Mouse (Mus musculus) kidney, postnatal 10 days (tissue): Measurements from ENCODE around the gene Gar1.
A peak's percentile ranks its signal among the peaks of the same experiment; 100 is the strongest.

ENCODE experiments used
- DNase-seq: peaks from one replicate; pipeline ENCODE4 v3.0.0; 2021; ENCODE audit warnings: mixed read lengths

The Gar1 gene

DNA sequence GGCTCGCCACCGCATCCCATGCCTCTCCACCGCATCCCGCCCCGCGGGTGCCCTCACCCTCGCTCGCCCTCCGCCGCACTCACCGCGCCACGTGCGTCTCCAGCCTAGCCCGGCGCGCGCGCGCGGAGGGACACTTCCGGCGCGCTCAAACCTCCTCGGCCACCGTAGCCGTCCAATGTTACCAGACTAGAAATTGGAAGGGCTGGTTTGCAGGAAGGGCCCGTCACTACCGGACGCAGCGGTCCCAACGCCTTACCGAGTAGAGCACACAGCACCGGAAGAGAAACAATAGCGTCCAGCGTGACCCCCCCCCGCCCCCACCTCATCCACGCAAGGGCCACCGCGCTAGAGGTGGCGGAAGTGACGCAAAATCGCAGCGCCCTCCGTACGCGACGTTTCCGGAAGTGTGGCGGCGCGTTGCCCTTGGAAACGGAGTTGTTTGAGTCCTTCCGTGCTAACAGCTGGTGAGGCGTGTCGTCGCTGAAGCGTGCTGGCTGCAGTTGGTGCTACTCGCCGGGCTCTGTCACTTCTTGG, at the start of gene Gar1:
Gene Gar1 (minus strand): TSS at position 362 of the 534 bp plus-strand sequence.
- DNase-seq, result peak; percentile 98

- DNase-seq, result no peak
These were observed 48.7 kb upstream of the Gar1 start for GRCm38 (mm10) chr3:129879913-129880312.

DNA sequence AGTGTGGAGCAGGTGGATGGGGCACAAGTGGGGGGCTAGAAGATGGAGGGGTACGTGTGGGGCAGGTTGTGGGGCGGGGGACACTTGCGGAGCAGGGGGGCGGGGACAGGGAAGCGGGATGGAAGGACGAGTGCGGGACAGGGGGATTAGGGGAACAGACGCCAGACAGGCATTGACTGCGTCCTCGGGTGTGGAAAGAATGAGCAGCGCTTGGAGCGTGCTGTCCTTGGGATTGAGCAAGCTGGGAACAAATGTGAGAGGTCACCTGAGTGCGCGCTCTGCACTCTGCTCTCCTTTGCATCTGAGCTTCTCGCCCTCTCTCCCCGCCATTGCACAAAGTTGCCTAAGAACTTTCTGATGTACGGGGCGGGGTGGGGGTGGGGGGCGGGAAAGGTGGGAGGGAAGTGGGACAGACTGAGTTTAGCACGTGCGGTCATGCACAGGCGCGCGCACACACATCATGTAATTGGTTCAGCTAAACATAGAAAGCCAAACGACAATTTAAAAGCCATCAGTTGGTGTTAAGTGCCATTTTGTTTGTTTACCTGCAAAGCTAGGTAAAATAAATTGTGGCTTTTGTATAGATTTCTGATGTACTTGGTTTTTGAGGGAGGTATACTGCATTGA, 48.0 kb upstream of the Gar1 start:
- peak; percentile 50 for DNase-seq

GRCm38 (mm10) chr3:129878405-129879021, 47.3 kb upstream of the Gar1 start, which contains the start of gene Pla2g12a:
Gene Pla2g12a, plus strand, starts transcription at chr3:129878606.
- DNase-seq, result peak; percentile 95

DNA sequence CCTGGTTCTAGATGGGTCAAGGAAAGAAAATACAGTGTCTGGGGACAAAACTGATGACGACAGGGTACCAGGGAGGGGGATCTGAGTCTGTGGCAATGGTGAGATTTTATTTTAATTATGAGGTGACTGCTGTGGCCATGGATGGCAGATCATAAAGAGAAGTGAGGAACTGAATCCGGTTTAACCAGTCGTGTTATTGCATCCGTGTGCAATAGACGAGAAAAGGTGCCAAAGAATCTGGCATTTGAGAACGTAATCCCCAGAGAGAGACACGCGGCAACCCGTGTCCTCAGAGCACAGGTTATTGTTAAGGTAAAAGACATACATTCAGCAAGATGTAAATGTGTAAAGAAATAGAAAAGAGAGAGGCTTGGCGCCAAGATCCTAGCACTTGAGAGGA, 46.1 kb upstream of the Gar1 start:
- no peak for DNase-seq

- DNase-seq, result peak; percentile 68
These were observed 32.5 kb upstream of the Gar1 start for GRCm38 (mm10) chr3:129863698-129864097.

DNA sequence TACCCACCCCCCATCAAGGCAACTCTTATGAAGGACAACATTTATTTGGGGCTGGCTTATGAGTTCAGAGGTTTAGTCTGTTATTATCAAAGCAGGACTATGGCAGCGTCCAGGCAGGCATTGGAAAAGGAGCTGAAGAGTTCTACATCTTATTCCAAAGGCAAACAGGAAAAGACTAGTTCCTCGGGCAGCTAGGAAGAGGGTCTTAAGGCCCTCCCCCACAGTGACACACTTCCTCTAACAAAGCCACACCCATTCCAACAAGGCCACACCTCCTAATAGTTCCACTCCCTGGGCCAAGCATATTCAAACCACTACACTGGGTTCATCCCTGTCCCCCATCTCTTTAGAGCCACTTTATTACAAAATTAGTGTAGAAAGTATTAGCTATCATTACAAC, 31.4 kb upstream of the Gar1 start:
- no peak for DNase-seq

DNA sequence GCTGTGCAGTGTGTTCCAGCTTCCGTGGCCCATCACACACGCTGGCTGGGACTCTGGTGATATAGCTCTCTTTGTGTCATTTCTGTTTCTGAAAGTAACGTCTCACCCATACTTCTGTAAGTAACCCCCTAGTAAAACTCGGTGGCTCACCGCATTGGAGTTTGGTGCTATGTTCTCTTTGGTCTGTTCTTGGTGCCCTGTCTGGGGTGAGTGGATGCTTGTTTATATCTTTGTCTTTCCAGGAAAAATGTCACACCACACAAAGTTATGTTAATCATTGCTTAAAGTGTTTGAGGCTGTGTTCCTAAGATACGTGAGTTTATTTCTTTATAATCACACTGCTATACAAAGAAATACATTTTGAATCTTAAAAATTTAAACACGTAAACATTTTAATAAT, 15.7 kb upstream of the Gar1 start:
- DNase-seq, result no peak

DNA sequence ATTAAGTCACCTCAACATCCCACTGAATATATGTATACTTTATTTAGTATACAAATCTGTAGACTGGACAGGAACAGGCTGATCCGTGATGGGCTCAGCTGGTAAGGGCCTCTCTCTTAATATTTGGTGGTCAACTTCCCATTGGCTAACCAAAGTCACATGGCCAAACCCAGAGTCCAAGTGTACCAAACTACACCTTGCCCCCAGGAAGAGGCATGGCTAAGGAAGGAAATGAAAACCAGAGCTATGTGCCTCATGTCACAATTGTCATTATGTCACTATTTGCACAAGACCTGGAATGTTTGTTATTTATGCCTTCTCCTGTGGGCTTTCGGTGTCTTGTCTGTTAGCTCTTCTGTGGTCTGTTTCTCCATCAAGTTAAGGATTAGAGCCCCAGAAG, 14.7 kb upstream of the Gar1 start:
- DNase-seq, result no peak

DNA sequence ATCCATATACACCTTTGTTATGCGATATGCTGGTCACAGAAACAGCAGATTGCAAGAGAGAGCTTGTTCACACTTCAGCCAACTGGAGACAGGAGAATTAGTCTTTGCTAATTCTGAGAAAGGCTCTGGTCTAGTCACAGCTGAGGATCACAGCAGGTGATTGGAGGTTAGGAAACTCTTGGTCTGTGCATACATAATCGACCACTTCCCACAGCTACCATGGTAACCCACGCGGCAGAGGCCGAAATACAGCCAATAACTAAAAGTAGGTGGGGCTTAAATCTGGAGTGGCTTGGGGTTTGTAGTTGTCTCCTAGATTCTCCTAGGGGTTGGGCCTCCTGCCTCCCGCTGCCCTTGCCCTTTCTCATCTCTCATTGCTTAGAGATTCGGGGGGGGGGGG, 6.8 kb upstream of the Gar1 start:
- no peak for DNase-seq

GRCm38 (mm10) chr3:129836965-129837364, 5.8 kb upstream of the Gar1 start:
- no peak for DNase-seq

- peak; percentile 50 for DNase-seq
These were observed 5.0 kb upstream of the Gar1 start for GRCm38 (mm10) chr3:129836051-129836697.

DNA sequence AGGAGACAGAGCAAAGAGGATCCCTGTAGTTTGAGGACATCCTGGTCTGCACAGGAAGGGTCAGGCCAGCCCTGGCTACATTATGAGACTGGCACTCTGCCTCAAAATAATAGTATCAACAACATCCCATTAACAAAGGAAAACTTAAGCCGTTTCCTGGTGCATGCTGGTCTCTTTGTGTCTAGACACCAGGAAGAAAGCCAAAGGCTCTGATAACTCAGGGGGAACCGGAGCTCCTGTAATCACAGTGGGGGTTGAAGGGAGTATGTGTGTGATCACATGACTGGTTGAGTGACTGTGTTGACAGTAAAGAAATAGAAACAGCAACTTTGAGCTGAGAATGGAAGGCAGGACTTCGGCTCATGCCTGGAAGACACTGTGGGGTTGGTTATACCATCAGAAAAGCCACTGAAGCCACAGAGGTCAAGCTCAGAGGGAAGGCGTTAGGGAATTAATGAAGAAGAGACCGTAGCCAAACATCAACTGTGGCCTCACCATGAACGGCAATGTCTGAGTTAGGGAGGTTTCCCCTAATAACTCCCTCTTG, 4.3 kb upstream of the Gar1 start, which contains the start of gene Cfi:
Gene Cfi (plus strand): TSS at position 497 of the 547 bp plus-strand sequence.
- no peak for DNase-seq

DNA sequence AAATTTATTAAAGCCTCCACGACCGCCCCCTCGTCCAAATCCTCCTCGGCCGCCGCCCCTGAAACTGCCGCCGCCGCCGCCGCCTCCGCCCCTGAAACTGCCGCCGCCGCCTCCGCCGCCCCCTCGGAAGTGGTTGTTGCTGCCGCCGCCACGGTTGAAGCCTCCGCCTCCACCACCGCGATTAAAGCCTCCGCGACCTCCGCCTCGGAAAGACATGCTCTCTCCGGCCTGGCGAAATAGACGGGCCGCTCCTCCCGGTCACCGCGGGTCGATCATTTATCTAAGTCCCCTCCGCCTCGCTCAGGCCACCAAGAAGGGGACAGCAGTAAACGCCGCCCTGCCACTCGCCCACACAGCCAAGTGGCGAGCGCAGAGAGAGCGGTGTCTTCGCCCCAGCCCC, 570 bp downstream of the Gar1 start:
- DNase-seq, result peak; percentile 67

DNA sequence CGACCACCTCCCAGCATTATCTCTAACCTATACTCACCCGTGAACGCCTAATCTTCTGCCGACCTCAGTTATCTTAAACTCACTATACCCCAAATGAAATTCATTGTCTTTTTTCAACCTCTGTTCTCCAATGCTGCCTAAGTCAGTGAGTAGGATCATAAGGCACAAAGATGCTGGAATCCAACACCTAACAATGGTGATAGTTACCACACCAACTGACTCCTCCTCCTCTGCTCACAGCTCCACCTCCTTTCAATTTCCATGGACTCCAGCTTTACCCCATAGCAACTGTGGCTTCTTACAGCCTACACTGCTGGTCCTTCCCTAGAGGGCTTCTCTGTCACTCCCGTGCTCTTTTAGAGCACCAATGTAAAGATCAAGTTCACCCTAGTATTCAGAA, 3.5 kb downstream of the Gar1 start:
- DNase-seq, result no peak

GRCm38 (mm10) chr3:129826691-129827090, 4.5 kb downstream of the Gar1 start:
- no peak for DNase-seq

DNA sequence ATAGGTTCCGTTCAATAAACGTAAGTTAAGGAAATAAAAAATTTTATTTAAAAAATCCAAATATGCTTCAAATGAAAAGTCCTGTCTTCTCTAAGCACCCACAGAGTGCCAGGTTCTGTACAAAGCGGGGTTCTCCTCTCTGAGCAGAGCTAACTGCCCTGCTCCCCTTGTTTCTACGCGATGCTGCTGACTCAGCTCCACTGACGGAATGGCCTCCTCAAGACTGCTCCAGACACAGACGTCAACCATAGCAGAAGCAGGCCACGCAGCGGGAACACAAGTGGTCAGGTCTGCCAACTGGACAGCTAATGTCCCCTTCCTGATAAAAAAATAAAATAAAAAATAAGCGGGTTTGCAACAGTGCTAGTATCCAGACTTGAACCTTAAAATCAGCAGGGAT, 6.3 kb downstream of the Gar1 start:
- DNase-seq, result no peak

- DNase-seq, result no peak
These were observed 7.0 kb downstream of the Gar1 start for GRCm38 (mm10) chr3:129824146-129824545.

DNA sequence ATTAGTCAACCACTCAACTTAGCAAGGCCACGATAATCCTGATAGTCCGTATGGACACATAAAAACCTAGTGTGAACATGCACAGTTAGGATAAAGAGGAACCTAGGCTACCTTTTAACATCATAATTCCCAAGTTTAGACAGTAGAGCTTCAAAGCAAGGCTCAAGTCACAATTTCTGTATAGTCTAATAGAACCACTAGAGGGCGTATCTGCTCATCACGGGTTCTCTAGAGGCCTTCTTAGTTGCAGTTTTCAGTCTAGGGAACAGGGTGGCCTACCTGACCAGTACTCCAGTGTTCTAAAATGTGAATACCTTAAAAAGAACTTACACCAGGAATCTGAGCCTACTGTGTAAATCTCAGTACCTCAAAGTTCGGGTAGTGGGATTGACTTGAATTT, 7.9 kb downstream of the Gar1 start:
- no peak for DNase-seq

DNA sequence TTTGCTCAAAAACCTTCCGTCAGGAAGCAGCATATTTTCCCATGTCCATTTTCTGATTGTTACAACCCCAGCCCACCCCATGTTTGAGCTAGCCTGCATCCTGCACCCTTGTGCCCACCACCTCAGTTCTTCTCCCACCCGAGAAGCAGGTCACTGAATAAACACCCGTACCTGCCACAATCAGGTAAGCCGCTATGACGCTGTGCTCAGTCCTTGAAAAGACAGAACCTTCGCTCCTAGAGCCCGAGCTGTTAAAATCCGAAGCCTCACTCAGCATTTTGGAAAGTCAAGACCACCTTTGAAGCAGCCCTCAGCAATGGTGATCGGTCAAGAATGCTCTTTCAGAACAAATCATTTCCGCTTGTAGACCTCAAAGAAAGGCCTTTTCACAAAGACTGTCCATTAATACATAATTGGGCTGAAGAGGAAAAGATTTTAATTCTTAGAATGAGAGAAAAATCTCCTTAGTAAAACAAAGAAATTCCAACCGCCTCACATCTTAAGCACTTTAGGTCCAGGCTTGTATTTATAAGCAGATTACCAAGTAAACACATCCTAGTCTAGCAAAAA, 8.9 kb downstream of the Gar1 start, which contains the start of gene Rrh:
Gene Rrh (minus strand): TSS at position 382 of the 570 bp plus-strand sequence.
- no peak for DNase-seq

- peak; percentile 51 for DNase-seq
These were observed 9.5 kb downstream of the Gar1 start for GRCm38 (mm10) chr3:129821736-129822135.

GRCm38 (mm10) chr3:129820847-129821246, 10.3 kb downstream of the Gar1 start:
- no peak for DNase-seq

DNA sequence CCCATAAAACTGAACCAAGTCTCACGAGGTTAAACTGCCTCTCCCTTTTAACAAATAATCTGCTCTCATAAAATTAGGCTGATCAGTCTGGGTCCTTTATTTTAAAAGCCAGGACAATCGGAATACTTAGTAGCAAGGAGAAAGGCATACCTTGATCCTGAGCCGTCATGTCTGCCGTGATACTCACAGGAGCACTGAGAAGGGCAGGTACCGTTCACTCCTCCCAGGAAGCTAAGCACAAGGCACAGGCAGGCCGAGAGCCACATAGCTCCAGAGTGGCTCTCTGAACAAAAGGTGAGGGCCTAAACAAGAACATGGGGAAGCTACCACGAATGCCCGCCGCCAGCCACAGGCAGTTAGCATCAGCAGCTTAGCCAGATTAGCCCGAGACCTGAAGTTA, 27.4 kb downstream of the Gar1 start, which contains the start of gene Lrit3:
Gene Lrit3 (minus strand): TSS at position 266 of the 400 bp plus-strand sequence.
- DNase-seq, result no peak
